In the genomic region with DNA sequence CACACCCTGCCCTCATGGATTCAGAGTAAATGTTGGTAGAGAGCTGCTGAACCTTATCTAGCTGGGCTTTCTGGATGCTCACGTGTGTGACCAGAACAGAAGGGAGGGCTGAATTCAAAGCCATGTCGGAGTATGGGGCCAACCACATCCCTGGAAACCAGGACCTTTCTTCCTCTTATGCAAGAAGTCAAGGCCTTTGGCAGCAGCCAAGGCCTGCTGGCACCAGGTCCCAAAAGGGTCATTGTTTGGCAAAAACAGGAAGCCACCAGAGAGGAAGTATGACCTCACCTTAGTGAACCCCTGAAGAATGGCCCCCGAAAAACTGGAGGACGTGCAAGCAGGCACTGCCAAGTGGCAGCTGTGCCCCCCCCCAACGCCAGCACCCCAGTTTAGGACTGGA, we compare ENCODE assay signal across 8 mouse cellular contexts. TPM values are rescaled to one million over a fixed set of nuclear protein-coding genes. Genes with fewer than 3 reads are reported as not detected.
DNase-seq lines count a peak whose midpoint lies in the region; ATAC-seq lines count a peak whose summit lies in the region.

No protein-coding gene starts in this region.

- H3K27me3 ChIP-seq in intestine, embryonic 16.5 days (replicated peaks; ENCODE audit: control insufficient read depth, insufficient read depth, low read length), result no peaks in the 10 kb centered on the region

- no peak overlapping the region for H3K4me3 ChIP-seq in intestine, embryonic 16.5 days (ENCODE audit: low read length)

- H3K4me1 ChIP-seq in intestine, embryonic 16.5 days (ENCODE audit: control insufficient read depth, insufficient read depth, low read length), result peaks cover 27% of the 10 kb centered on the region

- 78% methylated on average over 5 of the region's 5 CpGs for WGBS in intestine, embryonic 16.5 days

- no peaks in the 10 kb centered on the region for H3K36me3 ChIP-seq in intestine, embryonic 16.5 days (ENCODE audit: control insufficient read depth, insufficient read depth, low read length)

- no peak overlapping the region for H3K9ac ChIP-seq in intestine, embryonic 16.5 days (ENCODE audit: low read depth, low read length)

- DNase-seq in heart, adult 11 months, result peak; percentile 99
- no peak for DNase-seq in heart, postnatal 10 days
- peak; percentile 81 for DNase-seq in adrenal gland, adult 8-10 months
- DNase-seq in cerebellum, postnatal 25 days, result no peak
- DNase-seq in retina, postnatal 1 day, result no peak

- ATAC-seq in intestine, embryonic 16.5 days, result no peak
- ATAC-seq in megakaryocyte, adult 5-6 weeks (ENCODE audit: poor library complexity, severe bottlenecking), result peak; percentile 72
- no peak for ATAC-seq in inflammation-experienced regulatory T-cells, adult 6 months

- H3K9me3 ChIP-seq in intestine, embryonic 16.5 days (ENCODE audit: control insufficient read depth, low read length), result no peaks in the 10 kb centered on the region

- no peak overlapping the region for H3K4me2 ChIP-seq in intestine, embryonic 16.5 days (ENCODE audit: low read depth, low read length)

- H3K27ac ChIP-seq in intestine, embryonic 16.5 days (ENCODE audit: low read length), result peak overlapping the region; percentile 75; the same call in 1 of the 2 replicates

- intact Hi-C loops in heart, postnatal 10 days (cut with DNase I), result no loop called here

RNA-seq across cellular contexts. Expression of a gene that starts 33.5 kb away (rescaled TPM):
- 10 to 100 TPM; 17.9 to 18.7 TPM for total RNA-seq in heart, postnatal 10 days (2021)
- total RNA-seq in adrenal gland, adult 8-10 months (2022), result 10 to 100 TPM; 17.4 to 34.0 (median 28.1) TPM
- polyA plus RNA-seq in intestine, embryonic 16.5 days (2015; fragmentation: Nextera tagmentation; extraction: Ambion mirVana), result 11.3 and 13.7 TPM in 2 replicates
- not detected in 2 replicates for total RNA-seq in megakaryocyte, adult 5-6 weeks (2015)
- total RNA-seq in megakaryocyte, adult 5-6 weeks (2017), result not detected in 2 replicates
- 10 to 100 TPM; 13.6 to 50.0 (median 44.7) TPM for polyA plus RNA-seq in inflammation-experienced regulatory T-cells, adult 6 months (2017; shearing (Covaris generic))

Comparison
In these comparisons a context has a peak if more than half of its experiments do, and no peak if none do; other contexts are left out.
1. DNase-seq: peak in heart, adult 11 months (single experiment) and adrenal gland, adult 8-10 months (single experiment); none in heart, postnatal 10 days (0 of 2), cerebellum, postnatal 25 days (0 of 2) and retina, postnatal 1 day (single experiment).
2. RNA of a gene that starts 33.5 kb away (total RNA-seq): 17.4 to 34.0 TPM in adrenal gland, adult 8-10 months and 17.9 to 18.7 TPM in heart, postnatal 10 days; not detected in megakaryocyte, adult 5-6 weeks; every median in the first group is over 10 times any median in the second.